Mouse (Mus musculus) stomach, postnatal 0 days (tissue): ENCODE results near the gene Fndc4. TPM values are rescaled to one million over a fixed set of nuclear protein-coding genes. Genes with fewer than 3 reads are reported as not detected.

Source experiments
- ATAC-seq: fragments of 200-750 bp; cut with Nextera tagmentation; 2 replicates; pipeline ENCODE4 v1.8.0; 2017; ENCODE audit not compliant: low FRiP score, low TSS enrichment
- DNase-seq: peaks from one replicate; pipeline ENCODE4 v3.0.0-alpha.2; 2016; ENCODE audit warnings: low spot score
- H3K27ac ChIP-seq: fragments of 300-500 bp; sonication (generic); replicated peaks from 2 replicates; pipeline ENCODE4 v1.5.1; 2014; ENCODE audit warnings: mild to moderate bottlenecking, control low read depth
- H3K27me3 ChIP-seq: fragments of 300-500 bp; sonication (generic); 2 replicates; pipeline ENCODE4 v1.6.1; 2014; ENCODE audit warnings: low read length; ENCODE audit not compliant: control insufficient read depth, insufficient read depth
- H3K36me3 ChIP-seq: fragments of 300-500 bp; sonication (generic); 2 replicates; pipeline ENCODE4 v1.6.1; 2014; ENCODE audit warnings: low read length, mixed read lengths; ENCODE audit not compliant: control insufficient read depth, insufficient read depth
- H3K4me1 ChIP-seq: fragments of 300-500 bp; sonication (generic); replicated peaks from 2 replicates; pipeline ENCODE4 v1.6.1; 2014; ENCODE audit warnings: antibody characterized with exemption; ENCODE audit not compliant: control insufficient read depth, insufficient read depth
- H3K4me2 ChIP-seq: fragments of 300-500 bp; sonication (generic); replicated peaks from 2 replicates; pipeline ENCODE4 v1.6.1; 2014; ENCODE audit warnings: low read depth, mild to moderate bottlenecking, control low read depth, moderate library complexity
- H3K4me3 ChIP-seq: fragments of 300-500 bp; sonication (generic); 2 replicates; pipeline ENCODE4 v1.5.1; 2014; ENCODE audit warnings: low read depth, low read length, control low read depth
- H3K9ac ChIP-seq: fragments of 300-500 bp; sonication (generic); 2 replicates; pipeline ENCODE4 v1.6.1; 2014; ENCODE audit warnings: mild to moderate bottlenecking, low read length, control low read depth, mixed read lengths
- H3K9me3 ChIP-seq: fragments of 300-500 bp; sonication (generic); 2 replicates; pipeline ENCODE4 v1.6.1; 2016; ENCODE audit warnings: low read length; ENCODE audit not compliant: control insufficient read depth
- CTCF ChIP-seq: IDR thresholded peaks from 2 replicates; pipeline ENCODE4 v1.5.1; 2016; ENCODE audit warnings: antibody characterized with exemption, low read depth, mild to moderate bottlenecking, moderate library complexity
- EP300 ChIP-seq: optimal IDR thresholded peaks from 2 replicates; pipeline ENCODE3; 2016; ENCODE audit warnings: antibody characterized with exemption
- WGBS: fragments of 180-500 bp; shearing (Covaris S2); extraction: QIAGEN DNeasy Blood & Tissue Kit; methylation state at CpG from one replicate; pipeline ENCODE4 v1.1.7; 2014; 5-methylcytosine and 5-hydroxymethylcytosine counted together
- polyA plus RNA-seq: library from polyadenylated mRNA; unstranded; fragments of >200 nt; fragmentation: Nextera tagmentation; extraction: Ambion mirVana; gene quantifications from 2 replicates; pipeline ENCODE4 v1.2.1, GENCODE M21; 2015

The Fndc4 gene
- polyA plus RNA-seq, 1 experiment from 2014 or later, result 13.7 TPM

- Histone ChIP-seq H3K4me3 (no peak overlapping the region), H3K36me3 (no peaks in the 10 kb centered on the region), H3K27me3 (no peaks in the 10 kb centered on the region), H3K9me3 (no peaks in the 10 kb centered on the region), H3K27ac (no peak overlapping the region), H3K4me2 (no peak overlapping the region), H3K9ac (no peak overlapping the region), H3K4me1 (no peaks in the 10 kb centered on the region)
- TF ChIP-seq CTCF (no peak), EP300 (no peak)
- WGBS, result 84% methylated on average over 6 of the region's 6 CpGs
- ATAC-seq (no peak), DNase-seq (no peak)
Observed at GRCm38 (mm10) chr5:31303093-31303492, 7.2 kb upstream of the Fndc4 start.

- no peaks in the 10 kb centered on the region for H3K9me3 ChIP-seq
- H3K4me3 ChIP-seq, result no peak overlapping the region
- ATAC-seq (no peak), DNase-seq (no peak)
- no peaks in the 10 kb centered on the region for H3K4me1 ChIP-seq
- 69% methylated on average over 7 of the region's 8 CpGs for WGBS
- no peak overlapping the region for H3K9ac ChIP-seq
- TF ChIP-seq CTCF (0 out of 2 replicates have a peak, but pooled peaks have one; percentile 14), EP300 (no peak)
- no peak overlapping the region for H3K27ac ChIP-seq
- no peaks in the 10 kb centered on the region for H3K36me3 ChIP-seq
- no peak overlapping the region for H3K4me2 ChIP-seq
- no peaks in the 10 kb centered on the region for H3K27me3 ChIP-seq
Observed at GRCm38 (mm10) chr5:31301866-31302265, 6.0 kb upstream of the Fndc4 start.

- no peak for TF ChIP-seq EP300
- TF ChIP-seq CTCF, result no peak
- no peak for ATAC-seq
- Histone ChIP-seq H3K27ac (no peak overlapping the region), H3K4me3 (no peak overlapping the region), H3K27me3 (no peaks in the 10 kb centered on the region), H3K36me3 (no peaks in the 10 kb centered on the region), H3K9ac (no peak overlapping the region), H3K4me1 (0 out of 2 replicates have a peak, but pooled peaks cover 3% of the 10 kb centered on the region), H3K4me2 (no peak overlapping the region), H3K9me3 (no peaks in the 10 kb centered on the region)
- WGBS, result 43% methylated on average over 2 of the region's 2 CpGs
- DNase-seq, result no peak
Observed at GRCm38 (mm10) chr5:31298486-31298885, 2.6 kb upstream of the Fndc4 start.

DNA sequence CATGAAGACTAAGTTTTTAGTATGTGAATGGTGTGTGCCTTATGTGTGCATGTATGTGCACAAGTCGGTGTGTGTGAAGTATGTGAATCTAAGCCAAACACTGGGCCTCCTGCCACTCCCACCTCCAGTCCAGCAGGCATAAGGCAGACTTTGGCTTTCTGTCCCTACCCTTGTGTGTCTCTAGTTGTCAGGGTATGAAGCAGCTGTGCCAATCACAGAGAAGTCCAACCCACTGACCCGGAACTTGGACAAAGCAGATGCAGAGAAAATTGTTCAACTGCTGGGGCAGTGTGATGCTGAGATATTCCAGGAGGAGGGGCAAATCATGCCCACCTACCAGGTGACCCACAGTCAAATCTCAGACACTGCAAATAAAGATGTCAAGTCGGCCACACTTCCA lies 2.1 kb upstream of the Fndc4 start:
- no peak for TF ChIP-seq CTCF
- TF ChIP-seq EP300, result no peak
- Histone ChIP-seq H3K27ac (no peak overlapping the region), H3K4me1 (0 out of 2 replicates have a peak, but pooled peaks cover 3% of the 10 kb centered on the region), H3K4me2 (no peak overlapping the region), H3K36me3 (no peaks in the 10 kb centered on the region), H3K27me3 (no peaks in the 10 kb centered on the region), H3K9me3 (no peaks in the 10 kb centered on the region), H3K4me3 (no peak overlapping the region), H3K9ac (no peak overlapping the region)
- ATAC-seq (no peak), DNase-seq (no peak)
- WGBS, result 68% methylated on average over 3 of the region's 3 CpGs

DNA sequence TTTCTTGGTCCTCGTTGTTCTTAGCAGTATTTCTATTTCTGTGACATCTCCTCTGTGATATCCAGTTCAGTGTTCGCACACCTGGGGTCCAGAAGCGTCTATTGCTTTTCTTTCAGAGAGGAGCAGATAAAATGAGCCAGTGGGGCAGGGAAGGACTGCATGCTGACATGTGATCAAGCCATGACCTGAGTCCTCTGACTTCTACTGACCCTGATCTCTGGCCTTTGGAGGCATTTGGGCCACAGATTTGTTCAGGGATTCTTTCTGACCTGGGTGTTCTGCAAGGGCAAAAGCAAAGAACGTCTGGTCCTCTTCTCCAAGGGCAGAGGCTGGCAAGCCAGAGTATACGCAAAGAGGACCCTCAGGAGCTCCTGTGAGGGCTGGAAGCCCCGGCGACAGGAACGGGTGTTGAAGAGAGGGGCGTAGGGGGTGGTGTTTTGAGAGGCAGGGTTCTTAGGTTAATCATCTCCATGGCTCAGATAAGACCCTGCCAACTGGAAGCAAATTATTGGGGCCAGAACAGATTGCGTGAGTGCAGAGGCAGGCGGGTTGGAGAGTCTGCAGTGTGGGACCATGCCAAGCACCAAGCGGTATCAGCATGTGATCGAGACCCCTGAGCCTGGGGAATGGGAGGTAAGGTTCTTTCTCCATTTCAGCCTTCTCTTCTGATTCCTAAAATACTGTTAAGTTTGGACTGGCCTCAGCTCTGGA lies 1.3 kb upstream of the Fndc4 start, which contains the start of gene Gckr:
Gckr (plus strand) TSS at position 397 of the 711 bp plus-strand sequence.
- Histone ChIP-seq H3K4me2 (peak within 1 kb of the TSS; percentile 94), H3K4me3 (no peak within 1 kb of the TSS), H3K27ac (no peak within 1 kb of the TSS), H3K27me3 (no peaks in the 10 kb centered on the region), H3K9me3 (no peaks in the 10 kb centered on the region), H3K36me3 (no peaks in the 10 kb centered on the region), H3K4me1 (0 out of 2 replicates have a peak, but pooled peaks cover 3% of the 10 kb centered on the region), H3K9ac (no peak within 1 kb of the TSS)
- WGBS, result 66% methylated on average over 13 of the region's 13 CpGs
- TF ChIP-seq CTCF (no peak), EP300 (no peak)
- DNase-seq (no peak), ATAC-seq (no peak)

DNA sequence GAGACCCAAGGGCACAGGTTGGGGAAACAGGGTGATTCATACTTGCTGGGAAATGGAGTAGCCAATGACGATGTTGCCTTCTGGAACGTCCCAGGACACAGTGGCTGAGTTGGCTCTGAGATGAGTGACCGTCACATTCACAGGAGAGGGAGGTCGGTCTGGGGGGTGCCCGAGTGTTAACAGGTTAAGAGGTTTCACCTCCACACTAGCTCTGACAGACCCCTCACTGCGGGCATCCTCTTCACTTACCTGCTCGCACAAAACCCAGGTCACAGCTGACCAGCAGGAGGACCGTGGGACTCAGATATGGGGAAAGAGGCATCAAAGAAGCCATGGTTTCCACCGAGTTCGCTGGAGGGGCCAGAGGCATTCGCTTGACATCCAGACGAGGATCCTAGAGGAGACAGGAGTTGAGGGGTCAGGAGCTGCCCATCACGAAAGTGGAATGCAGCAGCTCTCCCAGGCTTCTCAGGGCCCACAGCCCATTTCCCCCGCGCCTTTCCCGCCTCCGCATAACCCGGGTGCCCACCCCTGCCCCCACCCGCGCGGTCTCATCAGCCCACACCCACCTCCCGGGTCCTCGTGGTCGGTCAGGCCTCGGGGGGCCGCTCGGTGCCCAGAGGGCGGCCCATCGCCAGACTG lies 795 bp downstream of the Fndc4 start:
- TF ChIP-seq CTCF (no peak), EP300 (no peak)
- H3K9me3 ChIP-seq, result no peaks in the 10 kb centered on the region
- ATAC-seq, result no peak
- no peaks in the 10 kb centered on the region for H3K27me3 ChIP-seq
- 0 out of 2 replicates have a peak, but pooled peaks cover 3% of the 10 kb centered on the region for H3K4me1 ChIP-seq
- H3K9ac ChIP-seq, result peak overlapping the region; percentile 73
- H3K36me3 ChIP-seq, result no peaks in the 10 kb centered on the region
- 9% methylated on average over 25 of the region's 29 CpGs for WGBS
- no peak for DNase-seq
- peak overlapping the region; percentile 94 for H3K4me2 ChIP-seq
- H3K4me3 ChIP-seq, result peak overlapping the region; percentile 68
- no peak overlapping the region for H3K27ac ChIP-seq
